Mouse (Mus musculus): ENCODE measurements around the gene Sit1. TPM values are rescaled to one million over a fixed set of nuclear protein-coding genes. Genes with fewer than 3 reads are reported as not detected.
A peak's percentile ranks its signal among the peaks of the same experiment; 100 is the strongest.

Gene Sit1
- polyA plus RNA-seq, 1 experiment from 2014 or later, result not detected

DNA sequence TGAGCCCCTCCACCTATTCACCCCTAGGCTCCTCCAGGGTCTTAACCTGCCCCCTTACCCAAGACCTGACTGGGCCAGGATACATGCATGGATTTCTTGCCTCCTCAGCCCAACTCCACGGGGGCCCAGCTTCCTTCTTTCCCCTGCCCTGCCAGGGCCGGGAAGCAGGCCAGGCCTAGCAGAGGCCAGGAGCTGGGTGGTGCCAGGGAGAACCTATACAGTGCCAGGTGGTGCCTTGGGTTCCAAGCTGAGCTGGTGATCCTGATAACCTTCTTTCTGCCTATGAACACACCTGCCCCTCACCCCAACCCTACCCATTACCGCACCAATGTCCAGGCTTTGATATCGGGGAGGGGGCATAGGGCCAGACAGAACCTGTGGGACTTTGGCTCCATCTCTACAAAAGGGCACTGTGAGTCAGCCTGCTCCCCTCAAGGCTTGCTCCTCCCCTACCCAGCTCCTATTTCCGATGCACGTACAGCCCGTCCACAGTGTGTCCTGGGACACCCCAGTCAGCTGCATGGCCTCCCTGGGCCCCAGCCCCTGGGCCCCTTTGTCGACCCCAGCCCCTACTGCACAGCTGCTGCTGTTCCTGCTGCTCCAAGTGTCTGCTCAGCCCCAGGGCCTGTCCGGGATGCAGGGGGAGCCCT, 23.1 kb upstream of the Sit1 start, which contains the start of gene Car9:
TSS of gene Car9 (plus strand) at position 431 of the 650 bp plus-strand sequence.
- ATAC-seq (replicated peaks; ENCODE audit: insufficient number of reproducible peaks, low FRiP score, low TSS enrichment), result no peak
- peak within 1 kb of the TSS; percentile 63; the same call in 1 of the 2 replicates for H3K9ac ChIP-seq (ENCODE audit: low read depth, low read length)

DNA sequence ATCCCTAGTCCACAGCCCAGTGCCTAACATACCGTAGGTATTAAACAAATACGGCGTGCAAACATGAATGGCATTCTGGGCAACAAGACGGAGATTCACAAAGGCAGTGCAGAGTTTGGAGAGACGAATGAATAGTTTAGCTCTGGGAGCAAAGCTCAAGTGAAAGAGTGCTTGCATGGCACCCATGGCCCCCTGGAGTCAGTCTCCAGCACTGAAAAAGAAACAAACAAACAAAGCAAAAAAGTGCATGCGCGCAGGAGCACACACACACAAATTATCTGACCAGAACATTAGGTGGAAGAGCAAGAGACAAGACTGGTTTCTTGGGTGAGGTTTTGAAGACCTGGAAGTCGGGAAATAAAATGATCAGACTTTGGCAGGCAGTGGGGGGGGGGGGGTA, 22.5 kb upstream of the Sit1 start:
- H3K27ac ChIP-seq (ENCODE audit: low read depth, low read length), result no peak overlapping the region
- no peaks in the 10 kb centered on the region for H3K27me3 ChIP-seq (ENCODE audit: control insufficient read depth, insufficient read depth, low read length)
- no peaks in the 10 kb centered on the region for H3K9me3 ChIP-seq (replicated peaks; ENCODE audit: control insufficient read depth, low read length)
- WGBS (ENCODE audit: insufficient replicate concordance), result 88% methylated on average over 8 of the region's 8 CpGs
- H3K9ac ChIP-seq (ENCODE audit: low read depth, low read length), result no peak overlapping the region
- H3K4me2 ChIP-seq, result no peak overlapping the region
- H3K36me3 ChIP-seq (ENCODE audit: control insufficient read depth, insufficient read depth, low read length), result no peaks in the 10 kb centered on the region
- H3K4me1 ChIP-seq (ENCODE audit: control insufficient read depth, insufficient read depth, low read length), result peaks cover 11% of the 10 kb centered on the region
- H3K4me3 ChIP-seq (ENCODE audit: low read depth, low read length), result no peak overlapping the region
- no peak for ATAC-seq (replicated peaks; ENCODE audit: insufficient number of reproducible peaks, low FRiP score, low TSS enrichment)

More for the DNA sequence above, 23.1 kb upstream of the Sit1 start, which contains the start of gene Car9:
- WGBS (ENCODE audit: insufficient replicate concordance), result 57% methylated on average over 9 of the region's 9 CpGs
- H3K27me3 ChIP-seq (ENCODE audit: control insufficient read depth, insufficient read depth, low read length), result no peaks in the 10 kb centered on the region
- H3K9me3 ChIP-seq (replicated peaks; ENCODE audit: control insufficient read depth, low read length), result no peaks in the 10 kb centered on the region
- H3K4me3 ChIP-seq (ENCODE audit: low read depth, low read length), result peak within 1 kb of the TSS; percentile 44
- H3K4me2 ChIP-seq, result peak within 1 kb of the TSS; percentile 85
- no peaks in the 10 kb centered on the region for H3K36me3 ChIP-seq (ENCODE audit: control insufficient read depth, insufficient read depth, low read length)
- no peak within 1 kb of the TSS for H3K27ac ChIP-seq (ENCODE audit: low read depth, low read length)
- peaks cover 11% of the 10 kb centered on the region for H3K4me1 ChIP-seq (ENCODE audit: control insufficient read depth, insufficient read depth, low read length)

GRCm38 (mm10) chr4:43504269-43504668, 20.7 kb upstream of the Sit1 start:
- no peak for ATAC-seq (replicated peaks; ENCODE audit: insufficient number of reproducible peaks, low FRiP score, low TSS enrichment)
- Histone ChIP-seq H3K36me3 (ENCODE audit: control insufficient read depth, insufficient read depth, low read length) (no peaks in the 10 kb centered on the region), H3K4me1 (ENCODE audit: control insufficient read depth, insufficient read depth, low read length) (peaks cover 11% of the 10 kb centered on the region), H3K27ac (ENCODE audit: low read depth, low read length) (no peak overlapping the region), H3K4me3 (ENCODE audit: low read depth, low read length) (no peak overlapping the region), H3K9ac (ENCODE audit: low read depth, low read length) (no peak overlapping the region), H3K9me3 (replicated peaks; ENCODE audit: control insufficient read depth, low read length) (no peaks in the 10 kb centered on the region), H3K4me2 (no peak overlapping the region), H3K27me3 (ENCODE audit: control insufficient read depth, insufficient read depth, low read length) (no peaks in the 10 kb centered on the region)
- 67% methylated on average over 4 of the region's 4 CpGs for WGBS (ENCODE audit: insufficient replicate concordance)

- no peak overlapping the region for H3K9ac ChIP-seq (ENCODE audit: low read depth, low read length)
- no peaks in the 10 kb centered on the region for H3K9me3 ChIP-seq (replicated peaks; ENCODE audit: control insufficient read depth, low read length)
- peaks cover 11% of the 10 kb centered on the region for H3K4me1 ChIP-seq (ENCODE audit: control insufficient read depth, insufficient read depth, low read length)
- H3K4me3 ChIP-seq (ENCODE audit: low read depth, low read length), result no peak overlapping the region
- no peak for ATAC-seq (replicated peaks; ENCODE audit: insufficient number of reproducible peaks, low FRiP score, low TSS enrichment)
- WGBS (ENCODE audit: insufficient replicate concordance), result 75% methylated on average over 6 of the region's 6 CpGs
- no peaks in the 10 kb centered on the region for H3K27me3 ChIP-seq (ENCODE audit: control insufficient read depth, insufficient read depth, low read length)
- H3K36me3 ChIP-seq (ENCODE audit: control insufficient read depth, insufficient read depth, low read length), result no peaks in the 10 kb centered on the region
- H3K27ac ChIP-seq (ENCODE audit: low read depth, low read length), result no peak overlapping the region
- H3K4me2 ChIP-seq, result no peak overlapping the region
Measured at GRCm38 (mm10) chr4:43503506-43503905, 20.0 kb upstream of the Sit1 start.

GRCm38 (mm10) chr4:43503041-43503440, 19.5 kb upstream of the Sit1 start:
- no peaks in the 10 kb centered on the region for H3K9me3 ChIP-seq (replicated peaks; ENCODE audit: control insufficient read depth, low read length)
- no peaks in the 10 kb centered on the region for H3K36me3 ChIP-seq (ENCODE audit: control insufficient read depth, insufficient read depth, low read length)
- H3K4me3 ChIP-seq (ENCODE audit: low read depth, low read length), result no peak overlapping the region
- no peak overlapping the region for H3K9ac ChIP-seq (ENCODE audit: low read depth, low read length)
- H3K27me3 ChIP-seq (ENCODE audit: control insufficient read depth, insufficient read depth, low read length), result no peaks in the 10 kb centered on the region
- WGBS (ENCODE audit: insufficient replicate concordance), result 58% methylated on average over 2 of the region's 2 CpGs
- no peak for ATAC-seq (replicated peaks; ENCODE audit: insufficient number of reproducible peaks, low FRiP score, low TSS enrichment)
- H3K4me1 ChIP-seq (ENCODE audit: control insufficient read depth, insufficient read depth, low read length), result peaks cover 15% of the 10 kb centered on the region
- H3K27ac ChIP-seq (ENCODE audit: low read depth, low read length), result no peak overlapping the region
- no peak overlapping the region for H3K4me2 ChIP-seq

- H3K27ac ChIP-seq (ENCODE audit: low read depth, low read length), result 0 out of 2 replicates have a peak within 1 kb of the TSS, but pooled peaks have one; percentile 51
- H3K27me3 ChIP-seq (ENCODE audit: control insufficient read depth, insufficient read depth, low read length), result no peaks in the 10 kb centered on the region
- no peaks in the 10 kb centered on the region for H3K9me3 ChIP-seq (replicated peaks; ENCODE audit: control insufficient read depth, low read length)
- H3K4me3 ChIP-seq (ENCODE audit: low read depth, low read length), result peak within 1 kb of the TSS; percentile 57
- H3K4me1 ChIP-seq (ENCODE audit: control insufficient read depth, insufficient read depth, low read length), result peaks cover 29% of the 10 kb centered on the region
- 6% methylated on average over 50 of the region's 50 CpGs for WGBS (ENCODE audit: insufficient replicate concordance)
- H3K36me3 ChIP-seq (ENCODE audit: control insufficient read depth, insufficient read depth, low read length), result 0 out of 2 replicates have a peak, but pooled peaks cover 2% of the 10 kb centered on the region
- peak within 1 kb of the TSS; percentile 75 for H3K9ac ChIP-seq (ENCODE audit: low read depth, low read length)
- ATAC-seq (replicated peaks; ENCODE audit: insufficient number of reproducible peaks, low FRiP score, low TSS enrichment), result peak; percentile 84
- peak within 1 kb of the TSS; percentile 73 for H3K4me2 ChIP-seq
Measured at GRCm38 (mm10) chr4:43499407-43500333, 16.1 kb upstream of the Sit1 start, which contains the start of gene Arhgef39. Gene Arhgef39, minus strand, starts transcription at chr4:43499695.

- Histone ChIP-seq H3K4me2 (peak overlapping the region; percentile 73), H3K4me3 (ENCODE audit: low read depth, low read length) (peak overlapping the region; percentile 57), H3K9ac (ENCODE audit: low read depth, low read length) (peak overlapping the region; percentile 75), H3K9me3 (replicated peaks; ENCODE audit: control insufficient read depth, low read length) (no peaks in the 10 kb centered on the region), H3K27me3 (ENCODE audit: control insufficient read depth, insufficient read depth, low read length) (no peaks in the 10 kb centered on the region), H3K27ac (ENCODE audit: low read depth, low read length) (0 out of 2 replicates have a peak overlapping the region, but pooled peaks have one; percentile 51), H3K4me1 (ENCODE audit: control insufficient read depth, insufficient read depth, low read length) (peaks cover 34% of the 10 kb centered on the region), H3K36me3 (ENCODE audit: control insufficient read depth, insufficient read depth, low read length) (0 out of 2 replicates have a peak, but pooled peaks cover 2% of the 10 kb centered on the region)
- ATAC-seq (replicated peaks; ENCODE audit: insufficient number of reproducible peaks, low FRiP score, low TSS enrichment), result peak; percentile 55
- 11% methylated on average over 8 of the region's 8 CpGs for WGBS (ENCODE audit: insufficient replicate concordance)
Measured at GRCm38 (mm10) chr4:43498983-43499382, 15.4 kb upstream of the Sit1 start.

- Histone ChIP-seq H3K36me3 (ENCODE audit: control insufficient read depth, insufficient read depth, low read length) (0 out of 2 replicates have a peak, but pooled peaks cover 2% of the 10 kb centered on the region), H3K4me3 (ENCODE audit: low read depth, low read length) (peak overlapping the region; percentile 57), H3K27ac (ENCODE audit: low read depth, low read length) (no peak overlapping the region; the same call in 1 of the 2 replicates), H3K9me3 (replicated peaks; ENCODE audit: control insufficient read depth, low read length) (no peaks in the 10 kb centered on the region), H3K4me1 (ENCODE audit: control insufficient read depth, insufficient read depth, low read length) (peaks cover 36% of the 10 kb centered on the region), H3K9ac (ENCODE audit: low read depth, low read length) (peak overlapping the region; percentile 75), H3K4me2 (peak overlapping the region; percentile 73), H3K27me3 (ENCODE audit: control insufficient read depth, insufficient read depth, low read length) (no peaks in the 10 kb centered on the region)
- WGBS (ENCODE audit: insufficient replicate concordance), result 61% methylated on average over 4 of the region's 4 CpGs
- ATAC-seq (replicated peaks; ENCODE audit: insufficient number of reproducible peaks, low FRiP score, low TSS enrichment), result no peak
Measured at GRCm38 (mm10) chr4:43497946-43498345, 14.4 kb upstream of the Sit1 start.
